Mouse (Mus musculus): ENCODE measurements at regions not wholly inside any gene's neighbourhood (a gene's known extent, or its start where the extent isn't known, plus 50 kb on each side); places are given as distances from the start of the nearest gene placed in this dataset.

DNA sequence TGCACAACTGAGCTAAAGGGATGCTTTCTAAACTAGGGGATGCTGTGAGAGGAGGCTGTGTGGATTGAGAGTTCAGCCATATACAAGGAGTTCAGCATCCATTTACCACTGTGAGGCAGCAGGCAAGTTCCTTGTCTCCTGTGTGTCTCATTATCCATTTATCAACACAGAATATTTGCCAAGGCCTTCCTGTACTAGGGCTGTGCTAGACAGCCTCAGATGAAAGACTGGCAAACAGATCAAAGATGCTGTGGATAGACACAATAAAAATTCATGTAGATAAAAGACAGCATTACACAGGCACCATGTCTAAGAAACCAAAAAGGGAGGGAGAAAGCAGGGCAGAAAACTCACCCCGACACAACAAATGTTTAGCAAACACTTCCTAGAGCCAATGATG lies 91.5 kb upstream of the Fmo9 start:
- 92% methylated on average over 1 of the region's 1 CpGs for WGBS
- Histone ChIP-seq H3K27me3 (ENCODE audit: control insufficient read depth, insufficient read depth, low read length) (no peaks in the 10 kb centered on the region), H3K4me3 (ENCODE audit: control insufficient read depth, insufficient read depth, low read length) (no peak overlapping the region), H3K36me3 (ENCODE audit: control insufficient read depth, insufficient read depth, low read length) (no peaks in the 10 kb centered on the region), H3K4me1 (replicated peaks; ENCODE audit: control insufficient read depth, insufficient read depth, low read length) (no peaks in the 10 kb centered on the region), H3K27ac (ENCODE audit: control insufficient read depth, insufficient read depth, low read length) (no peak overlapping the region)
- no peak for TF ChIP-seq CTCF (IDR thresholded peaks at IDR 0.05; ENCODE audit: borderline replicate concordance, control insufficient read depth, extremely low read depth, insufficient read depth, low read length, poor library complexity)
- no peak for TF ChIP-seq POLR2A (IDR thresholded peaks at IDR 0.05; ENCODE audit: control insufficient read depth, extremely low read depth, insufficient read depth, low read length, poor library complexity)
- no peak for DNase-seq

DNA sequence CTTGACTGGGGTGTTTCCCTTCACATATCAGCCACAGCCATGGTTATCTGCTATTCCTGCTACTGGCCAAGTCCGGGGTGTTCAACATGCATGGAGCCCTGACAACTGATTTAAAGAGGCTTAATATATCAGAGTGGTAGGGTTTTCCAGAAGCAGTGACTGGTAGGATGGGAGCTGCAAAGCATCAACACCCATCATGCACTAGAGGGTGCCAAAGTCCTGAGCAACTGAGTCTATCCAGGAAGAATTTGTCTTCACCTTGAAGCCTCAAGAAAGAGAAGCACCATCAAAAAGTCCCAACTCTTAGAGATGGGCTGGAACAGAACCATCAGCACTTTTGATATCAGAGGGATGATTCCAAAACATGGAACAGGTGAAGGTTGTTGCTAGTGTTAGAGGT lies 100.5 kb upstream of the Fmo9 start:
- 61% methylated on average over 1 of the region's 1 CpGs for WGBS
- no peaks in the 10 kb centered on the region for H3K36me3 ChIP-seq (ENCODE audit: control insufficient read depth, insufficient read depth, low read length)
- no peak overlapping the region for H3K4me3 ChIP-seq (ENCODE audit: control insufficient read depth, insufficient read depth, low read length)
- H3K4me1 ChIP-seq (replicated peaks; ENCODE audit: control insufficient read depth, insufficient read depth, low read length): no peaks in the 10 kb centered on the region
- no peak for TF ChIP-seq CTCF (IDR thresholded peaks at IDR 0.05; ENCODE audit: borderline replicate concordance, control insufficient read depth, extremely low read depth, insufficient read depth, low read length, poor library complexity)
- no peak for TF ChIP-seq POLR2A (IDR thresholded peaks at IDR 0.05; ENCODE audit: control insufficient read depth, extremely low read depth, insufficient read depth, low read length, poor library complexity)
- no peaks in the 10 kb centered on the region for H3K27me3 ChIP-seq (ENCODE audit: control insufficient read depth, insufficient read depth, low read length)
- DNase-seq: no peak
- no peak overlapping the region for H3K27ac ChIP-seq (ENCODE audit: control insufficient read depth, insufficient read depth, low read length)

DNA sequence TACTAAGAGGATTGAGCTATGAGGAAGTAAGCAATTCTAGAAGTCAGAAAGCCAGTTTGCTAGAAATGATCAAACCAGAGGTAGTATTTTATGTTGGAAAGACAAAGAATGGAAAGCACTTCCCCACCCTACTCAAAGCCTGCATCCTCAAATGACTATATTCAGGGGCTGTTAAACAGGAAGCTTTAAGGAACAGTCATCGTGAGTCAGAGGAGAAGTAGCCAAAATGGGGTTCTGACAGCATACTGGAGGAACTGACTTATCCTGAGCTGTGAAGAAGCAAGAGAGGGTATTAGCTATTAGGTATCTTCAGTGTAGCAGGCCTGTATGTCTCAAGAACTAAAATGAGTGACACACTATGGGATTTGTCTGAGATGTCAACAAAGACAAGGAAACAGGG lies 106.3 kb upstream of the Fmo9 start:
- H3K27ac ChIP-seq (ENCODE audit: control insufficient read depth, insufficient read depth, low read length): no peak overlapping the region
- no peaks in the 10 kb centered on the region for H3K4me1 ChIP-seq (replicated peaks; ENCODE audit: control insufficient read depth, insufficient read depth, low read length)
- no peaks in the 10 kb centered on the region for H3K27me3 ChIP-seq (ENCODE audit: control insufficient read depth, insufficient read depth, low read length)
- no peak for DNase-seq
- H3K4me3 ChIP-seq (ENCODE audit: control insufficient read depth, insufficient read depth, low read length): no peak overlapping the region
- no peaks in the 10 kb centered on the region for H3K36me3 ChIP-seq (ENCODE audit: control insufficient read depth, insufficient read depth, low read length)
- WGBS: 14% methylated on average over 1 of the region's 1 CpGs
- TF ChIP-seq POLR2A (IDR thresholded peaks at IDR 0.05; ENCODE audit: control insufficient read depth, extremely low read depth, insufficient read depth, low read length, poor library complexity) (no peak), CTCF (IDR thresholded peaks at IDR 0.05; ENCODE audit: borderline replicate concordance, control insufficient read depth, extremely low read depth, insufficient read depth, low read length, poor library complexity) (no peak)

DNA sequence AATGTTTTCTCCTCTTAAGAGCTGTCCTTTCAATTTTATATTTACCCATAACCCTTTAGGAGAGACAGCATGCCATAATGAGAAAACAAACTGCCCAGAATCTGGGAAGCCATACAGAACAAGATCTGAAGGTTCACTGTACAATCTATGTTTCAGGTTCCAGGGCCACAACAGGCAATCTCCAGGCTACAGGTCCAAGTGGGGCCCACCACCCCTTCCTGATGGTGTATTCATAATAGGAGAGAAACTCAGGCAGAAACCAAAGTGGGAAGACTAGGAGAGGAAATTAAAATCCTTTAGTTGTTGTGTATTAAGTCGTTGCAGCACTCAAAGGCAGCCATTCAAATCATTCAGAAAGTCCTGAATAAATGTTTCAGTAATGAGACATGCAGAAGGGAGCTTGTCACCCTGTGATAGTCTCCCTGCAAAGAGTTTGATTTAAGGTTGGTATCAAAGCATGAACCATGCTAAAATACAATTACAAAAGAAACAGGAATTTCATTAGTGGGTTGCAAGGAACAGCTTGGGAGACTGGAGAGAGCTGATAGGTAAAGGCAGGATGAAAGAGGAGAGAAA lies 107.3 kb upstream of the Fmo9 start:
- no peak for TF ChIP-seq POLR2A (IDR thresholded peaks at IDR 0.05; ENCODE audit: control insufficient read depth, extremely low read depth, insufficient read depth, low read length, poor library complexity)
- Histone ChIP-seq H3K4me1 (replicated peaks; ENCODE audit: control insufficient read depth, insufficient read depth, low read length) (no peaks in the 10 kb centered on the region), H3K36me3 (ENCODE audit: control insufficient read depth, insufficient read depth, low read length) (no peaks in the 10 kb centered on the region), H3K27me3 (ENCODE audit: control insufficient read depth, insufficient read depth, low read length) (no peaks in the 10 kb centered on the region), H3K4me3 (ENCODE audit: control insufficient read depth, insufficient read depth, low read length) (no peak overlapping the region), H3K27ac (ENCODE audit: control insufficient read depth, insufficient read depth, low read length) (no peak overlapping the region)
- 88% methylated on average over 1 of the region's 1 CpGs for WGBS
- no peak for DNase-seq

DNA sequence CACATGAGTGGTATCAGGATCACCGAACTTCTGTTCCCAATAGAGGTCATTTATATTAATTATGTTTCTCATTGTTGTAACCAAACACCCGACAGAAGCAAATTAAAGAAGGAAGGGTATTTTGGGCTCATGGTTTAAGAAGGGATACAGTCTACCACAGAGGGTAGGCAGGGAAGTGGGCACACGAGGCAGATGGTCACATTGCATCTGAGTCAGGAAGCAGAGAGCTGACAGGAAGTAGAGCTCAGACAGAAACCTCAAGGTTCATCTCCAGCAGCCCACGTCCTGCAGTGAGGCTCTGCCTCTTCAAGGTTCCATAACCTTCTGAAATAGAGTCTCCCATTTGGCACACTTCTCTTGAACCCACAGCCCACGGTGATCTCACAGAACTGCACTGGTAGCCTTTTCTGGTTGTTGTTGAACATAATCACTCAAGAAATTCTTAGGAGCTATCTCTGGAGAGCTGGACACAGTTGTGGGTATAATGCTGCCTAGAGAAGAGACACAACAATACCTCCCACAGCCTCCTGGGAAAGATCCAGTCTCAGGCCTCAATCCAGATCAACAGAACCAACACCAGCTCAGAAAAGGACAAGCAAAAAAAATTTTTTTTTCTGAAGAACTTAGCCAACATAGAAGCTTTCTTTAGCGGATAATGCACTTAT lies 111.5 kb upstream of the Fmo9 start:
- WGBS: 34% methylated on average over 6 of the region's 6 CpGs
- Histone ChIP-seq H3K27ac (ENCODE audit: control insufficient read depth, insufficient read depth, low read length) (no peak overlapping the region), H3K27me3 (ENCODE audit: control insufficient read depth, insufficient read depth, low read length) (no peaks in the 10 kb centered on the region), H3K36me3 (ENCODE audit: control insufficient read depth, insufficient read depth, low read length) (no peaks in the 10 kb centered on the region), H3K4me3 (ENCODE audit: control insufficient read depth, insufficient read depth, low read length) (no peak overlapping the region), H3K4me1 (replicated peaks; ENCODE audit: control insufficient read depth, insufficient read depth, low read length) (no peaks in the 10 kb centered on the region)
- no peak for DNase-seq
- no peak for TF ChIP-seq CTCF (IDR thresholded peaks at IDR 0.05; ENCODE audit: borderline replicate concordance, control insufficient read depth, extremely low read depth, insufficient read depth, low read length, poor library complexity)
- no peak for TF ChIP-seq POLR2A (IDR thresholded peaks at IDR 0.05; ENCODE audit: control insufficient read depth, extremely low read depth, insufficient read depth, low read length, poor library complexity)

DNA sequence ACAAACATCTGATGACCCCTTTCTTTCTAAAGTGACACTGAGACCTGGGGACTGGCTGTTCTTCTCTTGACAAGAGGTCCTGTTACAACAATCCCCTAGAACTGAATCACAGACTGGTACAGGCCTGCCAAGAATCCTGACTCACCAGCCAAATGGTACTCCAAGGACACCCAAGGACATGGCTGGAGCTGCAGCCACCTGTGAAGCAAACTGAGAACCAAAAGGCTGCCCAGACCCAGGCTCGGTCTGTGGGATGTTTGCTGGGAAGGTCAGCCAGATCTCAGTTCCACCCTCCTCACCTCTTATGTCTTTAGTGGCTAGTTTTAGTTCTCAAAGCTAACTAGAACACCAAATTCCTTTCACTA lies 112.1 kb upstream of the Fmo9 start:
- no peaks in the 10 kb centered on the region for H3K4me1 ChIP-seq (replicated peaks; ENCODE audit: control insufficient read depth, insufficient read depth, low read length)
- DNase-seq: no peak

More for the DNA sequence above, 112.1 kb upstream of the Fmo9 start:
- Histone ChIP-seq H3K4me3 (ENCODE audit: control insufficient read depth, insufficient read depth, low read length) (no peak overlapping the region), H3K27me3 (ENCODE audit: control insufficient read depth, insufficient read depth, low read length) (no peaks in the 10 kb centered on the region), H3K27ac (ENCODE audit: control insufficient read depth, insufficient read depth, low read length) (no peak overlapping the region), H3K36me3 (ENCODE audit: control insufficient read depth, insufficient read depth, low read length) (no peaks in the 10 kb centered on the region)
- TF ChIP-seq POLR2A (IDR thresholded peaks at IDR 0.05; ENCODE audit: control insufficient read depth, extremely low read depth, insufficient read depth, low read length, poor library complexity) (no peak), CTCF (IDR thresholded peaks at IDR 0.05; ENCODE audit: borderline replicate concordance, control insufficient read depth, extremely low read depth, insufficient read depth, low read length, poor library complexity) (no peak)
- WGBS: 87% methylated on average over 1 of the region's 1 CpGs
